Mouse (Mus musculus) brain, embryonic 14.5 days (tissue): ENCODE results near the gene Rnf2.

ENCODE experiments used
- CTCF ChIP-seq: fragments of 200-500 bp; IDR thresholded peaks from 2 replicates; pipeline ENCODE4 v1.5.1; 2012; ENCODE audit warnings: inconsistent platforms, mild to moderate bottlenecking, moderate library complexity, borderline replicate concordance; ENCODE audit not compliant: insufficient read depth, insufficient read length; ENCODE audit errors: extremely low read depth
- POLR2A ChIP-seq: fragments of 200-500 bp; IDR thresholded peaks from 2 replicates; pipeline ENCODE4 v1.6.1; 2012; ENCODE audit warnings: mild to moderate bottlenecking, inconsistent platforms, borderline replicate concordance; ENCODE audit not compliant: poor library complexity, insufficient read depth, insufficient read length, severe bottlenecking; ENCODE audit errors: extremely low read depth

DNA sequence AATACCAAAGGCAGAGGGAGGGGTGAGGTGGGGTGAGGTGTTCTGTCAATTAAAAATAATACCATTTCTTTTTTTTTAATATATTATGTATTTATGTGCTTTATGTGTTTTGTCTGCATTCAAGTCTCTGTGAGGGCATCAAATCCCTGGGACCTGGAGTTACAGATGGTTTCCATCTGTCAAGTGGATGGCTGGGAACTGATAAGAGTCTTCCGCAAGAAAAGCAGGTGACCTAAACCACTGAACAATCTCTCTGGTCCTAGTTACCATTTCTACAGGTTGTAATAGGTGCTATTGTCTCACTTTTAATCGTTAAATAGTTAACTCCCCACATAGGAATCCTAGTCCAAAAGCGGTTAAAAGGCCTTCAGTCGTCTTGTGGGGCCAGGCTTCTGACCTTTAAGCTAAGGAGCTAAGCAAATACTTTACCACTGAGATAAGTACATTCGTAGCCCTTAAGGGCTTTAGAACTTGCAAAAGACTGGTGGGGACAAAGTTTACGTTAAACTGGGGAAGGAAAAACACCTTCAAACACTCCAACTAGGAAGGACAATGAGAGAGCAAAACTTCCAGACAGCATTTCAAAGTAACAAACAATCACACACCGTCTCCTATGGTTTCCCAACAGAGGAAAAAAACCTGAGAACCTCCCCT lies 73.7 kb downstream of the Rnf2 start:
- no peak for TF ChIP-seq CTCF
- no peak for TF ChIP-seq POLR2A
